Mouse (Mus musculus): ENCODE results near the gene Stmn1. TPM values are rescaled to one million over a fixed set of nuclear protein-coding genes. Genes with fewer than 3 reads are reported as not detected.
"Not testable (repeated sequence)": the region's sequence is repeated elsewhere in the genome, so short reads cannot be mapped to it uniquely, and the experiment has no call there.

Stmn1 gene
- total RNA-seq, 2 experiments from 2014 or later, result 338 to 365 TPM

GRCm38 (mm10) chr4:134489986-134490665 lies 22.0 kb downstream of the Stmn1 start:
- no peak for DNase-seq

GRCm38 (mm10) chr4:134491716-134492115 lies 23.6 kb downstream of the Stmn1 start:
- DNase-seq, result no peak

- DNase-seq, result not testable (repeated sequence)
Measured at GRCm38 (mm10) chr4:134494161-134494560, 26.0 kb downstream of the Stmn1 start.

- no peak for DNase-seq
Measured at GRCm38 (mm10) chr4:134494780-134495545, 26.8 kb downstream of the Stmn1 start.

GRCm38 (mm10) chr4:134495546-134495923 lies 27.4 kb downstream of the Stmn1 start:
- DNase-seq, result no peak

- peak; percentile 79 to 84 for DNase-seq
Measured at GRCm38 (mm10) chr4:134496595-134497210, 28.6 kb downstream of the Stmn1 start, which contains the start of gene Paqr7. Gene Paqr7, plus strand, starts transcription at chr4:134496697.

GRCm38 (mm10) chr4:134497223-134497622 lies 29.1 kb downstream of the Stmn1 start:
- no peak for DNase-seq

GRCm38 (mm10) chr4:134497986-134498731 lies 30.0 kb downstream of the Stmn1 start:
- DNase-seq, result peak in 1 of 2 experiments; percentile 50

- DNase-seq, result not testable (repeated sequence)
Measured at GRCm38 (mm10) chr4:134498983-134499382, 30.9 kb downstream of the Stmn1 start.

GRCm38 (mm10) chr4:134501095-134501494 lies 33.0 kb downstream of the Stmn1 start:
- no peak for DNase-seq

GRCm38 (mm10) chr4:134503686-134504357 lies 35.7 kb downstream of the Stmn1 start:
- DNase-seq, result no peak

- no peak for DNase-seq
Measured at GRCm38 (mm10) chr4:134505303-134505789, 37.2 kb downstream of the Stmn1 start.

- DNase-seq, result no peak
Measured at GRCm38 (mm10) chr4:134505966-134506594, 38.0 kb downstream of the Stmn1 start.

GRCm38 (mm10) chr4:134506713-134507112 lies 38.6 kb downstream of the Stmn1 start:
- no peak for DNase-seq

GRCm38 (mm10) chr4:134510396-134510795 lies 42.3 kb downstream of the Stmn1 start:
- DNase-seq, result no peak

- peak; percentile 77 to 80 for DNase-seq
Measured at GRCm38 (mm10) chr4:134510845-134511411, 42.8 kb downstream of the Stmn1 start, which contains the start of gene Aunip. Gene Aunip, plus strand, starts transcription at chr4:134510999.

GRCm38 (mm10) chr4:134511730-134512129 lies 43.6 kb downstream of the Stmn1 start:
- DNase-seq, result no peak

- no peak for DNase-seq
Measured at GRCm38 (mm10) chr4:134512798-134513197, 44.7 kb downstream of the Stmn1 start.

GRCm38 (mm10) chr4:134514309-134514930 lies 46.3 kb downstream of the Stmn1 start:
- DNase-seq, result no peak

- no peak for DNase-seq
Measured at GRCm38 (mm10) chr4:134515614-134516013, 47.5 kb downstream of the Stmn1 start.
